Mouse (Mus musculus): Measurements from ENCODE around the gene Prickle2. TPM values are rescaled to one million over a fixed set of nuclear protein-coding genes. Genes with fewer than 3 reads are reported as not detected.

The Prickle2 gene
- polyA plus RNA-seq, 1 experiment from 2014 or later, result 0.37 TPM

DNA sequence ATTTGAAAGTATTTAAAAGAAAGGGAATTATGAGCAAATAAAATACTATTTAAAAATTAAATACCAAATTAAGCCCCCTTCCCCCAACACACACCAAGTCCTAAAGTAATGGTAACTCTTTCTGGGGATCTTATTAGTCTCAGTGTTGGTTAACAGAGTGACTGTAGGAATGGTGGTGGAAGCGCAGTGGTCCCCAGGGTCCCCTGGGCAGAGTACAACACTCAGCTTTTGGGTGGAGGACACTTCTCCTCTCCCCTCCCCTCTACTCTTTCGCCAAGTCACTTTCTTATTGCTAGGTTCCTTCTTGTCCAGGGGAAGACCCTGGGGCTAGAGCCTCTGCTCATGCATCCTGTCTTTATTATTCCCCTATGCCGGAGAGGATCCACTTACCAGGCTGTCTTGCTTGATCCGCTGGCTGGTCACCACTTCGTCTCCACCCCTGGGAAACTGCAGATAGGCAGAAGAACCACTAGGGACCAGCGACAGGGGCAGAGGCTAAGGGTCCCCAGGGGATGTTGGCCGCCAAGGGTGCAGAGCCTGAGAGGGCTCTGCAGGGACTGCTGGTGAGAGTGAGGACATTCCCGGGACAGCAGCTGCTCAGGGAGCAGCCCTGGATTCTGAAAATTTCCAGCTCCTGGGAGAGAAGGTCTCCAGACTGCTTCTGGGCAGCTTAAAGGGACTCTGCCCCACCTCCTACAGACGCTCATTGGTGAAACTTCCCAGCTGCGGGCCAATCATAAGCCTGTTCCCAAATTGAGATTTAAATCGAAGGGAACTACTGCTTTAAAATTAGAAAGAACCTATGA, 171.5 kb downstream of the Prickle2 start:
- no peaks in the 10 kb centered on the region for H3K27me3 ChIP-seq
- 8% methylated on average over 11 of the region's 11 CpGs for WGBS (ENCODE audit: insufficient replicate concordance)
- no peak for DNase-seq
- peak overlapping the region; percentile 43 for H3K4me2 ChIP-seq
- no peak overlapping the region for H3K9ac ChIP-seq
- no peak for ATAC-seq (ENCODE audit: low read depth)
- no peaks in the 10 kb centered on the region for H3K9me3 ChIP-seq (replicated peaks)
- no peaks in the 10 kb centered on the region for H3K36me3 ChIP-seq
- no peaks in the 10 kb centered on the region for H3K4me1 ChIP-seq (replicated peaks)
- no peak overlapping the region for H3K27ac ChIP-seq
- peak overlapping the region; percentile 36 for H3K4me3 ChIP-seq (replicated peaks)

DNA sequence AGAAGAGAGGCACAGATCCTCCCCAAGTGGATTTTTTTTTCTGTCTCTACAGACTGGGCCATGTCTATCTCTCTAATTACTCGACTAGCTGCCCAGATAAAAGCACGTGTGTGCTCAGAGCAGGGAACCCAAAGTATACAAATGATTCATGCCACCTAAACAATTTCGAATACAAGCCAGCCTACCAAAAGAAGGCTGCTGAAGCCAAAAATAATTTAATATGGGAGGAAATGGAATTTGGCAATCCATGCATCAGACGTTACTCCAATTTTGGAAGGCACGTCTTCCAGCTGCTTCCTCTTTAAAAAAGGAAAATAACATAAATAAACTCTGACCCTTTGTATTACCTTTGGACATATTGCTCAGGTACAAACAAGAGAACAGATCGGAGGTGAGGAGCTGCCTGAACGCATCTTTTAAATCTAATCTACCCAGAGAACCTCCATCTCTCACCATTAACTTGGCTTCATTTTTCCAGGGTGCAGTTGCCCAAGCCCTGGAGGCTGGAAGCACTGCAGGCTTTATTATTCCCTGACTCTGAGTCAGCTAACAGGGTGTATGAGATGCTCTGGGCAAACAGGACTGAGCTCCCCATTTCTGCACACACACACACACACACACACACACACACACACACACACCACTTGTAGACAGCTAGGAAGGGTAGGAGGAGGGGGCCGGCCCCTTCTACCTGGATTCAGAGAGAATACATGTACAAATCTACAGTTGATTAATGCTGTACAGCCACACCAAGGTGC, 172.5 kb downstream of the Prickle2 start:
- no peaks in the 10 kb centered on the region for H3K4me1 ChIP-seq (replicated peaks)

DNA sequence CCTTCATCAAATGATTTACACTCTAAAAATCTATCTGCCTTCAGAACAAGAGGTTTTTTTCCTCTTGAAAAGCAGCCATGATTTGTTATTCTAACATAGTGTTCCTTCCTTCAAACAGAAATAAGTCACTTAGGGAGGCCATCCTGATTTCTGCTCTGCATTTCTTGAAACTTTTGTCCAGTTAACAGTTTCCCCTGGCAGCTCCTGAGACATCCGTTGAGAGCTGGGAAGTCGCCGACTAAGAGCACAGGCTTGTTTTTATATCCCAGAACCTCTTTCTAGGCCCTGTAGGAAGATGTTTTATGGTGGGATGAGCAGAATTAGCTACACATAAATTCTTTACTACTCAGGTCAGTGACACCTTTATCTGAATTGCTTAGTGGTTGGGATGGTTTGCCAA, 173.1 kb downstream of the Prickle2 start:
- Histone ChIP-seq H3K4me1 (replicated peaks) (no peaks in the 10 kb centered on the region), H3K9ac (no peak overlapping the region), H3K27ac (no peak overlapping the region), H3K27me3 (no peaks in the 10 kb centered on the region), H3K9me3 (replicated peaks) (no peaks in the 10 kb centered on the region), H3K4me3 (replicated peaks) (no peak overlapping the region), H3K36me3 (no peaks in the 10 kb centered on the region), H3K4me2 (no peak overlapping the region)
- no peak for DNase-seq
- no peak for ATAC-seq (ENCODE audit: low read depth)
- WGBS (ENCODE audit: insufficient replicate concordance), result 57% methylated on average over 3 of the region's 3 CpGs

More for the DNA sequence above, 172.5 kb downstream of the Prickle2 start:
- Histone ChIP-seq H3K27me3 (no peaks in the 10 kb centered on the region), H3K36me3 (no peaks in the 10 kb centered on the region), H3K9ac (no peak overlapping the region), H3K4me3 (replicated peaks) (no peak overlapping the region), H3K27ac (no peak overlapping the region), H3K9me3 (replicated peaks) (no peaks in the 10 kb centered on the region), H3K4me2 (no peak overlapping the region)
- WGBS (ENCODE audit: insufficient replicate concordance), result 57% methylated on average over 8 of the region's 8 CpGs
- ATAC-seq (ENCODE audit: low read depth) (no peak), DNase-seq (no peak)

GRCm38 (mm10) chr6:92532331-92532730, 173.6 kb downstream of the Prickle2 start:
- Histone ChIP-seq H3K4me3 (replicated peaks) (no peak overlapping the region), H3K27ac (no peak overlapping the region), H3K36me3 (no peaks in the 10 kb centered on the region), H3K9ac (no peak overlapping the region), H3K9me3 (replicated peaks) (no peaks in the 10 kb centered on the region), H3K4me2 (no peak overlapping the region), H3K4me1 (replicated peaks) (no peaks in the 10 kb centered on the region), H3K27me3 (no peaks in the 10 kb centered on the region)
- no peak for ATAC-seq (ENCODE audit: low read depth)
- DNase-seq, result no peak
- WGBS (ENCODE audit: insufficient replicate concordance), result 54% methylated on average over 6 of the region's 6 CpGs

DNA sequence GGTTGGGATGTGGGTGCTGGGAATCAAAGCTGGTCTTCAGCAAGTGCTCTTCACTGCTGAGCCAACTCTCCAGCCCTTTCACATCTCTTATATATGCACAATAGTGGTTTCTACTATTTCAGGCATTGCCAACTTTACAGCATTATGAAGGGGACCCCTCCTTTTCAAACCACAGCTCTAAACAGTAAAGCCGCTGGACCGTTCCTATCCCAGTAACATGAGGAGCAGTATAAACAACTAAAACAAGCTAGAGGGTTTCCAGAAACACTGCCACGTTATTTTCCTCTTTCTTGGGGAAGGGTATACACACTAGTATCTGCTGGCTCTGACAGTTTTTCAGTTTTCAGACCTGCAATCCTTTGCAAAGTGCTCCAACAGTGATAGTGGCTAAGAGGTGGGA, 179.7 kb downstream of the Prickle2 start:
- Histone ChIP-seq H3K4me3 (replicated peaks) (no peak overlapping the region), H3K4me1 (replicated peaks) (no peaks in the 10 kb centered on the region), H3K27ac (no peak overlapping the region), H3K36me3 (no peaks in the 10 kb centered on the region), H3K27me3 (no peaks in the 10 kb centered on the region), H3K4me2 (no peak overlapping the region), H3K9ac (no peak overlapping the region), H3K9me3 (replicated peaks) (no peaks in the 10 kb centered on the region)
- DNase-seq, result no peak
- ATAC-seq (ENCODE audit: low read depth), result no peak
- 53% methylated on average over 3 of the region's 3 CpGs for WGBS (ENCODE audit: insufficient replicate concordance)

- 71% methylated on average over 2 of the region's 2 CpGs for WGBS (ENCODE audit: insufficient replicate concordance)
- no peak for ATAC-seq (ENCODE audit: low read depth)
These were observed 180.3 kb downstream of the Prickle2 start for GRCm38 (mm10) chr6:92525646-92526045.

GRCm38 (mm10) chr6:92521526-92522075, 184.4 kb downstream of the Prickle2 start:
- Histone ChIP-seq H3K4me2 (no peak overlapping the region), H3K27ac (no peak overlapping the region), H3K9ac (no peak overlapping the region), H3K27me3 (no peaks in the 10 kb centered on the region), H3K4me1 (replicated peaks) (no peaks in the 10 kb centered on the region), H3K4me3 (replicated peaks) (no peak overlapping the region), H3K9me3 (replicated peaks) (no peaks in the 10 kb centered on the region), H3K36me3 (no peaks in the 10 kb centered on the region)
- WGBS (ENCODE audit: insufficient replicate concordance), result 58% methylated on average over 7 of the region's 7 CpGs
- DNase-seq, result no peak
- no peak for ATAC-seq (ENCODE audit: low read depth)

More at GRCm38 (mm10) chr6:92525646-92526045, 180.3 kb downstream of the Prickle2 start:
- DNase-seq, result no peak
- no peaks in the 10 kb centered on the region for H3K36me3 ChIP-seq
- H3K4me2 ChIP-seq, result no peak overlapping the region
- H3K9me3 ChIP-seq (replicated peaks), result no peaks in the 10 kb centered on the region
- no peak overlapping the region for H3K9ac ChIP-seq
- no peak overlapping the region for H3K4me3 ChIP-seq (replicated peaks)
- no peaks in the 10 kb centered on the region for H3K4me1 ChIP-seq (replicated peaks)
- no peaks in the 10 kb centered on the region for H3K27me3 ChIP-seq
- H3K27ac ChIP-seq, result no peak overlapping the region

DNA sequence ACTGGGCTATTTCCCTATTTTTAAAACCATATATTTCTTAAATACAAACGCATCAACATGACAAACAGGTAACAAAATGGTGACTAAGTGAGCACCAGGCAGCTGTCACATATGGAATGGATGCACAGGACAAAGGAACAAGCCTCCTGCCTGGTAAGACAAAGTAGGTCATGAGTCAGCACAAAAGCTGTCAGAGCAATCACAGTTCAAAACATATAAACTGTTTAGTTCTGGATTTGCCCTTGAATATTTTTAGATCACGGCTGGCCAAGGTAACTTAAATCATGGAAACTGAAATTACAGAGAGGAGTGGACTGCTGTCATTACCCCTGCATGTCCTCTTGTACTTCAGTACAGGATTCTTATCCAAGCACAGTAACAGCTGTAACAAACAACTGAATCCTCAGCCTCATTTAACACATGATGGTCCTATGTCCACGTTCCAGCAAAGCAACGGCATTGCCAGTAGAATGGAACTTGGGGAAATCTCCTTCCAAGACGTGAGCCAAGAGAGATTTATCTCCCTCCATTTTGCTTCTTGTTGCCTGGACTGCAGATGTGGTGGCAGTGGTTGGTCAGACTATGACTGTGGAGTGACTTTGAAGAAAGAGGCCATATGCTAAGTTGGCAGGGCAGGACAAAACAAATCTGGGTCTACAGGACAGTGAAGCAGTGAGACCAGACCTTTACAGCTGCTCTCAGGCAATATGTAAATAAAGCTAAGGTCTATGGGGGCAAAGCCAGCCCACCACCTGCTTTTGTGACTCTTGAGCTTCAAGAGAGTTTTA, 185.7 kb downstream of the Prickle2 start:
- whole genome bisulfite sequencing (ENCODE audit: insufficient replicate concordance), result 62% methylated on average over 5 of the region's 5 CpGs
- Histone ChIP-seq H3K36me3 (no peaks in the 10 kb centered on the region), H3K4me2 (no peak overlapping the region), H3K9ac (no peak overlapping the region), H3K9me3 (replicated peaks) (no peaks in the 10 kb centered on the region), H3K27me3 (no peaks in the 10 kb centered on the region), H3K4me1 (replicated peaks) (no peaks in the 10 kb centered on the region), H3K4me3 (replicated peaks) (no peak overlapping the region), H3K27ac (no peak overlapping the region)
- DNase-seq (no peak), ATAC-seq (ENCODE audit: low read depth) (no peak)

DNA sequence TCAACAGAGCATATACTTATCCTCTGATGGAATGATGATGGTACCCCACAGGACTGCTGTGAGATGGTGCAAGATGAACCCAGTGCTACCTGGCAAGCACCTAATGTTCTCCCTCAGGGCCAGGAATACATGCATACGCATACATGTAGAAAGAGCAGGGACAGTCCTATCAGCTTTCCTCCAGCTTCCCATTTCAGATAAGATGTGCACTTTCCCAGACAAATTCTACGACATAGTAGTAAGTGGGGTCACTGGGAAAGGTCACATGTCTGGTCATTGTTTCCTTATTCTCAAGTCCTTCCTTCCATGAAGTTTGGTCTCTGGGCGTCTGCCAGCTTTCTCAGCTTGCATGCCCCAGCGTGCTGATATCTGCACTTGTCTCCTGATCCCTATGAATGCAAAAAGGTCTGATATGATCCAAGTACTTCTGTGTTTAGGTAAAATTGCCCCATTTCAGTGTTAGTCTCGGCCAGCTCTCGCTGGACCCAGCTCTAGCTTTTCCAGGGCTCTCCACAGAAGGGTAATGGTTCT, 187.5 kb downstream of the Prickle2 start:
- no peaks in the 10 kb centered on the region for H3K27me3 ChIP-seq
- 49% methylated on average over 6 of the region's 6 CpGs for WGBS (ENCODE audit: insufficient replicate concordance)
- no peak overlapping the region for H3K4me2 ChIP-seq
- ATAC-seq (ENCODE audit: low read depth) (no peak), DNase-seq (no peak)
- no peak overlapping the region for H3K27ac ChIP-seq
- no peak overlapping the region for H3K9ac ChIP-seq
- H3K4me3 ChIP-seq (replicated peaks), result no peak overlapping the region
- H3K9me3 ChIP-seq (replicated peaks), result no peaks in the 10 kb centered on the region
- H3K4me1 ChIP-seq (replicated peaks), result no peaks in the 10 kb centered on the region
- no peaks in the 10 kb centered on the region for H3K36me3 ChIP-seq

DNA sequence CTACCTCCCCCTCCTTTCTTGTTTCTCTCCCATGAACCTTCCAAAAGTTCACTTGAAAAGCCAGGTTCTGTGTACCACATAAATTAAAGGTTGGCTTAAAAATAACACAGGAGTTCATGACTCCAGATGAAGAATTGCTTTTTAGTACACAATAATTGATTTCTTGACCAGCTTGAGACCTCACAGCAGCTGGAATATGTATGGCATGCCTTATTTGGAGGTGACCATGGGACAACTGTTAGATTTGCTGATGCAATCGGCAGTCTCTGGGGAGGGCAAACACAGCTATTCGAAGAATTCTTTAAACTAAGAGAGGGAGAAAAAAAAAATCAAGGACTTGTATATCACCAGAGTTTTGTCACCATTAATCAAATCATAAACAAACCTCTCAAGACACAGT, 189.0 kb downstream of the Prickle2 start:
- DNase-seq (no peak), ATAC-seq (ENCODE audit: low read depth) (no peak)
- no peak overlapping the region for H3K4me2 ChIP-seq
- H3K9me3 ChIP-seq (replicated peaks), result no peaks in the 10 kb centered on the region
- H3K36me3 ChIP-seq, result no peaks in the 10 kb centered on the region
- no peaks in the 10 kb centered on the region for H3K27me3 ChIP-seq
- H3K9ac ChIP-seq, result no peak overlapping the region
- H3K4me3 ChIP-seq (replicated peaks), result no peak overlapping the region
- H3K4me1 ChIP-seq (replicated peaks), result no peaks in the 10 kb centered on the region
- no peak overlapping the region for H3K27ac ChIP-seq
- WGBS (ENCODE audit: insufficient replicate concordance), result 57% methylated on average over 2 of the region's 2 CpGs

- DNase-seq (no peak), ATAC-seq (ENCODE audit: low read depth) (no peak)
- Histone ChIP-seq H3K9ac (no peak overlapping the region), H3K4me3 (replicated peaks) (no peak overlapping the region), H3K36me3 (no peaks in the 10 kb centered on the region), H3K4me2 (no peak overlapping the region), H3K4me1 (replicated peaks) (no peaks in the 10 kb centered on the region), H3K27ac (no peak overlapping the region), H3K9me3 (replicated peaks) (no peaks in the 10 kb centered on the region), H3K27me3 (no peaks in the 10 kb centered on the region)
- WGBS (ENCODE audit: insufficient replicate concordance), result 80% methylated on average over 1 of the region's 1 CpGs
These were observed 194.0 kb downstream of the Prickle2 start for GRCm38 (mm10) chr6:92512001-92512400.

All from liver, embryonic 13.5 days (tissue).